Mouse (Mus musculus): ENCODE data around the gene Olfr70. TPM values are rescaled to one million over a fixed set of nuclear protein-coding genes. Genes with fewer than 3 reads are reported as not detected.

The Olfr70 gene
- polyA plus RNA-seq (2014; fragmentation: Illumina TruSeq; extraction: RNeasy Lipid Tissue Mini Kit (QIAGEN cat#74804); ENCODE audit: low read depth, low replicate concordance): not detected

GRCm38 (mm10) chr4:43700707-43701106, at the start of gene Olfr70:
Olfr70 (minus strand) TSS chr4:43700807.

GRCm38 (mm10) chr4:43729794-43730550, 29.4 kb upstream of the Olfr70 start, which contains the start of gene Spaar:
Spaar (plus strand) TSS chr4:43730034.

GRCm38 (mm10) chr4:43726995-43727394, 26.4 kb upstream of the Olfr70 start, which contains the start of gene Hrct1:
Hrct1 (plus strand) TSS chr4:43727188.

DNA sequence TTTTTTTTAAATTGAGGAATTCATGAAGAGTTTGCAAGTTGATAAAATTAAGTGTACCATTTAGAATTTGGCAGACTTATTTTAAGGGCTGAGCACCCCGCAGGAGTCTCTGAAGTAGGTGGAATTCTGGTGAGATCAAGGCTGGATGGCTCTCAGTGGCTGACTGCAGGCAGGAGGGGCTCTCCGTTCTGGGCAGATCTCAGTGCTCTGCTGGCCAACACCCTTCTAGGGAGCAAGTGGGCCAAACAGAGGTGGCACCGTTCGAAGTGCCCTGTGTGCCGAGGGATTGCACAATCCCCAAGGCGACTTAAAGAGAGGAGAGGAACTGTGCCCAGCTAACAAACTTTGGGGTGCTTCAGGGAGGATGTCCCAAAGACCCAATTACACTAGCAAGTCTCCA, 9.3 kb upstream of the Olfr70 start, which contains the start of gene Olfr71:
TSS of gene Olfr71 (minus strand) at position 387 of the 400 bp plus-strand sequence.

GRCm38 (mm10) chr4:43668782-43669427, 31.7 kb downstream of the Olfr70 start, which contains the start of the genes Tmem8b and Fam221b:
Tmem8b (plus strand) TSS chr4:43668971.
Fam221b (minus strand) TSS chr4:43669145.

DNA sequence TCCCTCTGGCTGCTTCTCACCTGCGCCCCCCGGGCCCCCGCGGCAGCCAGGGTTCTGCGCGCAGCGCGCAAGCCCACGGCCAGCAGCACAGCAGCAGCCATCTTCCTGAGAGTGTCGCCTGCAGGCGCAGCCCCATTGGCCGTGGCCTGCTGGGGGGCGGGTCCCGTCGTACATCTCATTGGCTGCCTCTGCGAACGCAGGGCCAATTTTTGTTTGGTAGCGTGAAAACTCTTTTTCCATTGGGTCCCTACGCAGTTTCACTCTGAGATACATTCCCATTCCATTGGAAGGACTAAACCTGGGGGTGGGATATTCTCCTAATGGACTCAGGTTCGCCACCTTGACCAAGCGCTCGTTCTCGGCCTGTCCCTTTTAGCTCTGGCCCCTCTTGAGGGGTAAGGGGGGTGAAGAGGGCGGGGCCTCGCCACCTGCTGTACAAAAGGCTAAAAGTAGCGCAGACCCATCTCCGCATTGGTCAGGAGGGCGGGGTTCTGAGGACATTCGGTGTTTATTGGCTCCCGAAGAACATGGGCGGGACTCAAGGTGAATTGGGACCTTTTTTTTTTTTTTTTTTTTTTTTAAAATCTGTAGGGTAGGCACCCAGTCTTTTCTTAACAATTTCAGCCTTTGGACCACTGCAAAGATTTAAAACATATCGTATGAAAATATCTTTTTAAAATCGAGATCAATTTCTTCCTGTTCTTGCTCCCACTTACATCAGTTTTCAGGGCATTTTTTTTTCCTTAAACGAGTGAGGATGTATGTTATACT, 44.1 kb downstream of the Olfr70 start, which contains the start of gene Hint2:
TSS of gene Hint2 (minus strand) at position 128 of the 771 bp plus-strand sequence.

GRCm38 (mm10) chr4:43653161-43654015, 47.2 kb downstream of the Olfr70 start, which contains the start of gene Spag8:
Spag8 (minus strand) TSS chr4:43653594.

Other genes starting within 250 kb of the Olfr70 start
- gene Cd72, start 246.2 kb downstream of the Olfr70 start, polyA plus RNA-seq (2014; fragmentation: Illumina TruSeq; extraction: RNeasy Lipid Tissue Mini Kit (QIAGEN cat#74804); ENCODE audit: low read depth, low replicate concordance): 3.5 TPM
- gene Sit1, start 217.1 kb downstream of the Olfr70 start, polyA plus RNA-seq (2014; fragmentation: Illumina TruSeq; extraction: RNeasy Lipid Tissue Mini Kit (QIAGEN cat#74804); ENCODE audit: low read depth, low replicate concordance): not detected
- 16.3 TPM for gene Ccdc107, start 207.9 kb downstream of the Olfr70 start, polyA plus RNA-seq (2014; fragmentation: Illumina TruSeq; extraction: RNeasy Lipid Tissue Mini Kit (QIAGEN cat#74804); ENCODE audit: low read depth, low replicate concordance)
- gene Arhgef39, start 201.1 kb downstream of the Olfr70 start, polyA plus RNA-seq (2014; fragmentation: Illumina TruSeq; extraction: RNeasy Lipid Tissue Mini Kit (QIAGEN cat#74804); ENCODE audit: low read depth, low replicate concordance): 4.2 TPM
- gene Car9, start 193.8 kb downstream of the Olfr70 start, polyA plus RNA-seq (2014; fragmentation: Illumina TruSeq; extraction: RNeasy Lipid Tissue Mini Kit (QIAGEN cat#74804); ENCODE audit: low read depth, low replicate concordance): 2.0 TPM
- 7.9 TPM for gene Tpm2, start 177.0 kb downstream of the Olfr70 start, polyA plus RNA-seq (2014; fragmentation: Illumina TruSeq; extraction: RNeasy Lipid Tissue Mini Kit (QIAGEN cat#74804); ENCODE audit: low read depth, low replicate concordance)
- 26.8 TPM for gene Creb3, start 138.5 kb downstream of the Olfr70 start, polyA plus RNA-seq (2014; fragmentation: Illumina TruSeq; extraction: RNeasy Lipid Tissue Mini Kit (QIAGEN cat#74804); ENCODE audit: low read depth, low replicate concordance)
- 110 TPM for gene Tln1, start 138.1 kb downstream of the Olfr70 start, polyA plus RNA-seq (2014; fragmentation: Illumina TruSeq; extraction: RNeasy Lipid Tissue Mini Kit (QIAGEN cat#74804); ENCODE audit: low read depth, low replicate concordance)
- 3.6 TPM for gene Rgp1, start 122.1 kb downstream of the Olfr70 start, polyA plus RNA-seq (2014; fragmentation: Illumina TruSeq; extraction: RNeasy Lipid Tissue Mini Kit (QIAGEN cat#74804); ENCODE audit: low read depth, low replicate concordance)
- 0.93 TPM for gene Gba2, start 121.9 kb downstream of the Olfr70 start, polyA plus RNA-seq (2014; fragmentation: Illumina TruSeq; extraction: RNeasy Lipid Tissue Mini Kit (QIAGEN cat#74804); ENCODE audit: low read depth, low replicate concordance)
- gene Msmp, start 116.3 kb downstream of the Olfr70 start, polyA plus RNA-seq (2014; fragmentation: Illumina TruSeq; extraction: RNeasy Lipid Tissue Mini Kit (QIAGEN cat#74804); ENCODE audit: low read depth, low replicate concordance): not detected
- gene Npr2, start 68.9 kb downstream of the Olfr70 start, polyA plus RNA-seq (2014; fragmentation: Illumina TruSeq; extraction: RNeasy Lipid Tissue Mini Kit (QIAGEN cat#74804); ENCODE audit: low read depth, low replicate concordance): 9.2 TPM
- gene Spag8, start 47.2 kb downstream of the Olfr70 start, polyA plus RNA-seq (2014; fragmentation: Illumina TruSeq; extraction: RNeasy Lipid Tissue Mini Kit (QIAGEN cat#74804); ENCODE audit: low read depth, low replicate concordance): not detected
- 13.5 TPM for gene Hint2, start 44.3 kb downstream of the Olfr70 start, polyA plus RNA-seq (2014; fragmentation: Illumina TruSeq; extraction: RNeasy Lipid Tissue Mini Kit (QIAGEN cat#74804); ENCODE audit: low read depth, low replicate concordance)
- gene Tmem8b, start 31.8 kb downstream of the Olfr70 start, polyA plus RNA-seq (2014; fragmentation: Illumina TruSeq; extraction: RNeasy Lipid Tissue Mini Kit (QIAGEN cat#74804); ENCODE audit: low read depth, low replicate concordance): 2.0 TPM
- not detected for gene Fam221b, start 31.7 kb downstream of the Olfr70 start, polyA plus RNA-seq (2014; fragmentation: Illumina TruSeq; extraction: RNeasy Lipid Tissue Mini Kit (QIAGEN cat#74804); ENCODE audit: low read depth, low replicate concordance)
- not detected for gene Olfr71, start 9.4 kb upstream of the Olfr70 start, polyA plus RNA-seq (2014; fragmentation: Illumina TruSeq; extraction: RNeasy Lipid Tissue Mini Kit (QIAGEN cat#74804); ENCODE audit: low read depth, low replicate concordance)
- not detected for gene Hrct1, start 26.4 kb upstream of the Olfr70 start, polyA plus RNA-seq (2014; fragmentation: Illumina TruSeq; extraction: RNeasy Lipid Tissue Mini Kit (QIAGEN cat#74804); ENCODE audit: low read depth, low replicate concordance)
- gene Spaar, start 29.2 kb upstream of the Olfr70 start, polyA plus RNA-seq (2014; fragmentation: Illumina TruSeq; extraction: RNeasy Lipid Tissue Mini Kit (QIAGEN cat#74804); ENCODE audit: low read depth, low replicate concordance): 1.1 TPM
- not detected for gene Olfr159, start 70.2 kb upstream of the Olfr70 start, polyA plus RNA-seq (2014; fragmentation: Illumina TruSeq; extraction: RNeasy Lipid Tissue Mini Kit (QIAGEN cat#74804); ENCODE audit: low read depth, low replicate concordance)
- not detected for gene Olfr156, start 123.1 kb upstream of the Olfr70 start, polyA plus RNA-seq (2014; fragmentation: Illumina TruSeq; extraction: RNeasy Lipid Tissue Mini Kit (QIAGEN cat#74804); ENCODE audit: low read depth, low replicate concordance)
- not detected for gene Olfr157, start 139.4 kb upstream of the Olfr70 start, polyA plus RNA-seq (2014; fragmentation: Illumina TruSeq; extraction: RNeasy Lipid Tissue Mini Kit (QIAGEN cat#74804); ENCODE audit: low read depth, low replicate concordance)
- gene Olfr155, start 150.8 kb upstream of the Olfr70 start, polyA plus RNA-seq (2014; fragmentation: Illumina TruSeq; extraction: RNeasy Lipid Tissue Mini Kit (QIAGEN cat#74804); ENCODE audit: low read depth, low replicate concordance): not detected
- 7.8 TPM for gene Reck, start 174.7 kb upstream of the Olfr70 start, polyA plus RNA-seq (2014; fragmentation: Illumina TruSeq; extraction: RNeasy Lipid Tissue Mini Kit (QIAGEN cat#74804); ENCODE audit: low read depth, low replicate concordance)